Mouse (Mus musculus): Measurements from ENCODE around the gene Klf9. TPM values are rescaled to one million over a fixed set of nuclear protein-coding genes. Genes with fewer than 3 reads are reported as not detected.
A peak's percentile ranks its signal among the peaks of the same experiment; 100 is the strongest.
"Not testable (repeated sequence)": the region's sequence is repeated elsewhere in the genome, so short reads cannot be mapped to it uniquely, and the experiment has no call there.

Gene Klf9
- polyA plus RNA-seq, 1 experiment from 2014 or later: 0.89 TPM

GRCm38 (mm10) chr19:23142427-23143073 lies 1.5 kb downstream of the Klf9 start:
- peaks cover 53% of the 10 kb centered on the region for H3K27me3 ChIP-seq
- H3K36me3 ChIP-seq: no peaks in the 10 kb centered on the region
- H3K9me3 ChIP-seq: no peaks in the 10 kb centered on the region
- H3K9ac ChIP-seq (replicated peaks): no peak overlapping the region
- WGBS: 3% methylated on average over 28 of the region's 28 CpGs
- no peak overlapping the region for H3K27ac ChIP-seq
- peak overlapping the region; percentile 96 for H3K4me2 ChIP-seq (replicated peaks)
- H3K4me1 ChIP-seq (replicated peaks): peaks cover 20% of the 10 kb centered on the region
- peak overlapping the region; percentile 61 for H3K4me3 ChIP-seq (replicated peaks)
- no peak for ATAC-seq

GRCm38 (mm10) chr19:23143074-23143445 lies 2.0 kb downstream of the Klf9 start:
- H3K4me1 ChIP-seq (replicated peaks): peaks cover 20% of the 10 kb centered on the region
- H3K9me3 ChIP-seq: no peaks in the 10 kb centered on the region
- 63% methylated on average over 7 of the region's 7 CpGs for WGBS
- H3K27me3 ChIP-seq: peaks cover 49% of the 10 kb centered on the region
- H3K4me2 ChIP-seq (replicated peaks): peak overlapping the region; percentile 96; the same call in 1 of the 2 replicates
- H3K36me3 ChIP-seq: no peaks in the 10 kb centered on the region
- no peak for ATAC-seq
- H3K9ac ChIP-seq (replicated peaks): no peak overlapping the region
- no peak overlapping the region for H3K4me3 ChIP-seq (replicated peaks)
- no peak overlapping the region for H3K27ac ChIP-seq

DNA sequence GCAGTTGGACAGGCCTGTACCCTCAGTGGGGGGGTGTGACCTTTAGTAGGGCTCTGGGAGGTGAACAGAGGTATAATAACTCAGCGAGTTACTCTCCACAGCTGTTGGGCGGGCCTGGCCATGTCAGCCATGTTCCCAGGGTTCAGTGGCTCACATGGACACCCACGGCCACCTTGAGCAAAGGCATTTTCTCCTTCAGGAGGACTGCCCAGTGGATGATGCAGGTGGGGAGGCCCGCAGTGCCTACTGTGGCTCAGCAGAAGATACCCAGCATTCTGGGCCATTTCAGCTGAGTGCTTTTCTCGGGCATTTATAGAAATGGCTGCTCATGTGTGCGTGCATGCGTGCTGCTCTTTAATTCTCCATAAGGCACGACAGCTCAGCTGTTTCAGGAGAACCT lies 2.5 kb downstream of the Klf9 start:
- no peaks in the 10 kb centered on the region for H3K36me3 ChIP-seq
- peaks cover 46% of the 10 kb centered on the region for H3K27me3 ChIP-seq
- no peak for ATAC-seq
- peaks cover 20% of the 10 kb centered on the region for H3K4me1 ChIP-seq (replicated peaks)
- H3K27ac ChIP-seq: no peak overlapping the region
- no peak overlapping the region for H3K4me3 ChIP-seq (replicated peaks)
- no peaks in the 10 kb centered on the region for H3K9me3 ChIP-seq
- no peak overlapping the region for H3K4me2 ChIP-seq (replicated peaks)
- 71% methylated on average over 8 of the region's 8 CpGs for WGBS
- no peak overlapping the region for H3K9ac ChIP-seq (replicated peaks)

DNA sequence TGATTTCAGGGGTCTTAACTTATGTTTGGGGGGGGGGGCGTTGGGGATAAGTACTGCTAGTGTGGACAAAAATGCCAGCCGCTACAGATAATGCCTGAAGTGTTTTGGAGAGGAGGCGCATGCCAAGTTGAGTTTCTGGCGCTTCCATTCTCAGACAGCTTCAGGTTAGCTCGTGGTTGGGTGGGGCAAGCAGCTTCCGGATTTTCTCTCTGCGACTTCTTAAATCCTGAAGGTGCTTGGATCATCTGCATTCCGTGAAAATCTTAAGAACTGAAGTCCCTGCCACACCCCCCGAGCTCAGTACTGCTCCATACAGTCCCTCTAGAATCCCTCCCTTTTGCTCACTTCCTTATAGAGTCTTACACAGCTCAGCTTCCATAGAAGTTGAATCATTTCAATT lies 3.0 kb downstream of the Klf9 start:
- Histone ChIP-seq H3K4me2 (replicated peaks) (no peak overlapping the region), H3K4me3 (replicated peaks) (no peak overlapping the region), H3K36me3 (no peaks in the 10 kb centered on the region), H3K9me3 (no peaks in the 10 kb centered on the region), H3K27ac (no peak overlapping the region), H3K27me3 (peaks cover 46% of the 10 kb centered on the region), H3K9ac (replicated peaks) (no peak overlapping the region), H3K4me1 (replicated peaks) (peaks cover 20% of the 10 kb centered on the region)
- ATAC-seq: no peak
- 67% methylated on average over 9 of the region's 9 CpGs for WGBS

DNA sequence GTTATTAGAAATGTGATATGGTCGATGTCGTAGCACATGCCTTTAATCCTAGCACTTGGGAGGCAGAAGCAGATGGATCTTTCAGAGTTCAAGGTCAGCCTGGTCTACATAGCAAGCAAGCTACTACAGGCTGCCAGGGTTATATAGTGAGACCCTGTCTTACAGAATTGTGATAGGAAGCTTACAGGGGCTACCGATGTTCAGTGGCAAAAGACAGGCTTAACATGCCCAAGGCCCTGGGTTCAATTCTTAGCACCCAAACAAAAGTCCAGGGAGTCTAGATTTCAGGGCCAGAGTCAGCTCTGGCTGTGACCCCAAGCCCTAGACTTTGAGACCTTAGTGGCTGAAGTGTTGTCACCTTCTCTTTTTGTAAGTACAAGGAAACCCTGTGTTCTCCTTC lies 4.1 kb downstream of the Klf9 start:
- H3K4me3 ChIP-seq (replicated peaks): no peak overlapping the region
- no peak for ATAC-seq
- WGBS: 89% methylated on average over 3 of the region's 3 CpGs
- H3K36me3 ChIP-seq: no peaks in the 10 kb centered on the region
- no peak overlapping the region for H3K27ac ChIP-seq
- H3K9ac ChIP-seq (replicated peaks): no peak overlapping the region
- peaks cover 18% of the 10 kb centered on the region for H3K4me1 ChIP-seq (replicated peaks)
- H3K4me2 ChIP-seq (replicated peaks): no peak overlapping the region
- H3K27me3 ChIP-seq: peaks cover 37% of the 10 kb centered on the region
- no peaks in the 10 kb centered on the region for H3K9me3 ChIP-seq

DNA sequence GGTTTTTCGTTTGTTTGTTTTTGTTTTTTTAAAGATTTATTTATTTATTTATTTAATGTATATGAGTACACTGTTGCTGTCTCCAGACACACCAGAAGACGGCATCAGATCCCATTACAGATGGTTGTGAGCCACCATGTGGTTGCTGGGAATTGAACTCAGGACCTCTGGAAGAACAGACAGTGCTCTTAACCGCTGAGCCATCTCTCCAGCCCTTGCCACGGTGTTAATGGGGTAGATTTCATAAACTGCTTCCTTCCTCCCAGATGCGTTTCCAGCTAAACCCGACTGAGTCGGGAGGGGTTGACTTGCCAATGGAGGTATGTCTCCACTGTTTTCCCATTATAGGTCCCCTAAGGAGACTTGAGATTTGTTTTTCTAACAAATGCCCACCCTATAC lies 4.5 kb downstream of the Klf9 start:
- not testable (repeated sequence) for H3K9me3 ChIP-seq; H3K27ac ChIP-seq; H3K4me2 ChIP-seq (replicated peaks); H3K4me3 ChIP-seq (replicated peaks); ATAC-seq; H3K9ac ChIP-seq (replicated peaks); H3K36me3 ChIP-seq
- Histone ChIP-seq H3K4me1 (replicated peaks) (peaks cover 15% of the 10 kb centered on the region), H3K27me3 (peaks cover 37% of the 10 kb centered on the region)
- WGBS: 90% methylated on average over 7 of the region's 7 CpGs

DNA sequence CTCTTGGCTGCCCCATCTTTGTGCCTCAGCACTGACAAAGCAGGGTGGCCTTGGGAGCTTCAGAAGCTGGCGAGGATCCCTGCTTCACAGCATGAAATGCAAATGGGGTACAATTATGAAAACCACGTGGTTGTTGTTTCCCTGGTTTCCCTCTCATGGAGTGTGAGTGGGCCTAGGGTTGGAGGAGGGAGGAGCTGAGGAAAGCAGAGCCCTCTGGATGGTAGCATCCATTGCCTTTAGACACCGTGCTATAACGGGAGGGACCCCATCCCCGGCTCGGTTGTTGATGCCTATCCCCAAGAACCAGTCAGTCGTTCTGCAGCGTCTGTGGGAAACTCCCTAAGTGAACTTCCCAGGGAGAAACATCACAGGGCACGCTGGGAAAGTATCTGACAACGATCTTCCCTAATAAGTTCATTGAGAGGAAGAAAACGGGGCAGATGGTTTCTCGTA lies 5.4 kb downstream of the Klf9 start:
- Histone ChIP-seq H3K27ac (no peak overlapping the region), H3K4me2 (replicated peaks) (no peak overlapping the region), H3K4me1 (replicated peaks) (peaks cover 16% of the 10 kb centered on the region), H3K4me3 (replicated peaks) (no peak overlapping the region), H3K9me3 (no peaks in the 10 kb centered on the region), H3K27me3 (peaks cover 35% of the 10 kb centered on the region), H3K9ac (replicated peaks) (no peak overlapping the region), H3K36me3 (no peaks in the 10 kb centered on the region)
- WGBS: 68% methylated on average over 12 of the region's 12 CpGs
- no peak for ATAC-seq

DNA sequence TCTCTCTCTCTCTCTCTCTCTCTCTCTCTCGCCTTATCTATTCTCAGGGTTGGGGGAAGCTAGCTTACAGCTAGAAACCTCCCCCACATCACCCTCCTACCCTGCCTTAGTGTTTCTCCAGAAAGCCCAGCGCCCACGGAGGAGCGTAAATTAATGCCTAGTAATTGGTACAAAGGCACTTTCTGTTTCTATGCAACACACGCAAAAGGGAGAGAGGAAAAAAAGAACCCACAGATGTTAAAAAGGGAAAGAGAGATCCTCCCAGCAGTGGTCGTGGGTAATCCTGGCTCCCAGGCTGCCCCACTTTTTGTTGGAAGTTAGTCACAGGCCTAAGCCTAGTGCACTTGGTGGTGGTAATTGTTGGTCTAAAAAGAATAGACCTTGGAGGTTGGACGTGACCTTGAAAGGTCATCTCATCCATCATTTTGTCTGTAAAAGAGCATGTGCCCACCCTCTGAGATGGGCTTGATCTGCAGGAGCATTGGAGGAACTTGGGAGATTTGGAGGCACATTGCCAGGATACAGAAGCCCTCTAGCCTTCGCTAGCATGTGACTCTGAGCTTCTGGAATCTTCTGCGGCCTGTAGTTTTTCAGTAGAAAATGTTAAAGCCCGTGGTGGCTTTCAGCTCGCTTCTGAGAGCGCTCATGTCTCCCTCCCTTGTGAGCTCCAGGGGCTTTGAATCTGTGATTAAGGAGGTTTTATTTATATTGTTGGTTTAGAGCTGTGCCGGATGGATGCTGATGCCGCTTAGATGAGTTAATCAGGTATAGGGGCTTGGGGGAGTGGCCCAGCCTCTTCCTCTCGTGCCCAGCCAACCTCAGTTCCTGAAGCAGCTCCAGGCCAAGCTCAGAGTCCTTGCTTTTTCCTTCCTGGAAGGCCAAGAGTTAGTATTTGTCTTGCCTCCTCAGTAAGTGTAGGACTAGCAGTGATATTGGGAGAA lies 6.3 kb downstream of the Klf9 start:
- Histone ChIP-seq H3K4me2 (replicated peaks) (no peak overlapping the region), H3K4me3 (replicated peaks) (no peak overlapping the region), H3K9me3 (no peaks in the 10 kb centered on the region), H3K27ac (no peak overlapping the region), H3K9ac (replicated peaks) (no peak overlapping the region), H3K27me3 (peaks cover 28% of the 10 kb centered on the region), H3K4me1 (replicated peaks) (peaks cover 12% of the 10 kb centered on the region), H3K36me3 (no peaks in the 10 kb centered on the region)
- 67% methylated on average over 15 of the region's 15 CpGs for WGBS
- ATAC-seq: no peak

DNA sequence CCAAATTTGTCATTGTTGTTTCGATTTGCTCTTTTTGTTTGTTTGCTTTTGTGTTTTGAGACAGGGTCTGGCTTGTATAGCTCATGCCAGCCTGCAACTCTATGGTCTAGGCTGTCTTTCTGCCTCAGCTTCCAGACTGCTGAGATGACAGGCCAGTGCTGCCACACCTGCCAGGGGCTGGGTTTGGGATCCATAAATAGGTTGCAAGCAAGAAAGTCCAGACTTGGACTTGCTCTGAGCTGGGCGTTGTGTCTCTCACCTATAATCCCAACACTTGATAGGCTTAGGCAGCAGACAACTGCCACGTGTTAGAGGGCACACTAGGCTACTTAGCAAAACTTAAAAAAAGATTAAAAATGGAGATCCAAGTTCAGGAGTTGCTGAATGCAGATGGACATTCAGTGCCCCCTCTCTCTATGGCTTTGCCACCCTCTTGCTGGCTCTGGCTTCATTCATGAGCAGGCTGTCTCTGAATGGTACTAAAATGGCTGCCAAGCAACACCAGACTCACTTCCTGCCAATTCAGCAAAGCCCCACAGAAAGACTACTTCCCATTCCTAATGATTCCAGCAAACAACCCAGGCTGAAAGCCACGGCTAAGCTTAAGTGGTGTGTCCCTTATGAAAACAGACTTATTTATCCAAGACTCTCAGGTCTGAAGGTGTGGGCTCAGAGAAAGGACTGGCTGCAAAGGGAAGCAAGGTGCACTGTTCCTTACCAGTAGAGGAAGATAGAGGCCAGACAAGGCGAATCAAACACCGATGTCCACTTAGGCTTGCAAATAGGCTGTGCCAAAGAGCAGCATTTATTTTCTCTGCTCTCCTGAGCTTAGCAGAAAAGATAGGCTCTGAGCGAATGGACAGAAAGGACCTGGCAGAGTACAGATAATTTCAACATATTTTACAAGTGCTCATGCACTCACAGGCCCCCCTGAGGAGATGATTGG lies 8.7 kb downstream of the Klf9 start:
- Histone ChIP-seq H3K4me2 (replicated peaks) (no peak overlapping the region), H3K27ac (no peak overlapping the region), H3K4me1 (replicated peaks) (0 out of 2 replicates have a peak, but pooled peaks cover 5% of the 10 kb centered on the region), H3K36me3 (no peaks in the 10 kb centered on the region), H3K9me3 (no peaks in the 10 kb centered on the region), H3K4me3 (replicated peaks) (no peak overlapping the region), H3K9ac (replicated peaks) (no peak overlapping the region), H3K27me3 (peaks cover 5% of the 10 kb centered on the region)
- ATAC-seq: no peak
- 86% methylated on average over 7 of the region's 7 CpGs for WGBS

DNA sequence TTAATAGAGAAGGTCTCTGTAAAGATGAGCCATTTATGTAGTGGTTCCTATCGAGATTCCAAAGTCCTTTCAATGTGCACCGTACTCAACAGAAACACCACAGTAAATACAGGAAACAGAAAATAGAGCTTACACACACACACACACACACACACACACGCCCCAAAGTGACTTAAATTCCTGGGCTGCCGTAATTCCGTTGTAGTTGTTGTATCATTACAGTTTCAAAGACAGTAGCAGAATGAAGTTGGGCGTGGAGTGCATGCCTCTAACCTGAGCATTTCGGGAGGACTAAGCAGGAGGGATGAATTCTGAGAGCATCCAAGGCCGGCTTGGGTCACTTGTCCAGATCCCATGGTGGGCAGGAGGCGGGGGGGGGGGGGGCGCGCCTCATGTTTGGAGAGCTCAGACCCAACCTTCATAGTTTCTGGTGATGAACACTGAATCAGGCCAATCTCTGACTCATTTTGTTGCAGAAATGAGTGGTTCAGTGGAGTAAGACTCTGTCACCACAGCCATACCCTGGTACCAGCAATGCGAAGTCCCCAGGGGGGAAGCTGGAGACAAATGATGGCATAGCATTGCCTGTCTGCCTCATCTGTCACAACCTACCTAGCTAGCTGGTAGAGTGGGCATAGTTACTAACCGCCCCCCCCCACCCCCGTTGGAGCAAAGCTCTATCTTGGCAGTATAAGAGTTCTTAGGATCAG lies 9.7 kb downstream of the Klf9 start:
- Histone ChIP-seq H3K9ac (replicated peaks) (no peak overlapping the region), H3K36me3 (no peaks in the 10 kb centered on the region), H3K27me3 (no peaks in the 10 kb centered on the region), H3K4me2 (replicated peaks) (no peak overlapping the region), H3K27ac (no peak overlapping the region), H3K9me3 (no peaks in the 10 kb centered on the region), H3K4me3 (replicated peaks) (no peak overlapping the region), H3K4me1 (replicated peaks) (0 out of 2 replicates have a peak, but pooled peaks cover 5% of the 10 kb centered on the region)
- ATAC-seq: no peak
- 88% methylated on average over 13 of the region's 14 CpGs for WGBS

DNA sequence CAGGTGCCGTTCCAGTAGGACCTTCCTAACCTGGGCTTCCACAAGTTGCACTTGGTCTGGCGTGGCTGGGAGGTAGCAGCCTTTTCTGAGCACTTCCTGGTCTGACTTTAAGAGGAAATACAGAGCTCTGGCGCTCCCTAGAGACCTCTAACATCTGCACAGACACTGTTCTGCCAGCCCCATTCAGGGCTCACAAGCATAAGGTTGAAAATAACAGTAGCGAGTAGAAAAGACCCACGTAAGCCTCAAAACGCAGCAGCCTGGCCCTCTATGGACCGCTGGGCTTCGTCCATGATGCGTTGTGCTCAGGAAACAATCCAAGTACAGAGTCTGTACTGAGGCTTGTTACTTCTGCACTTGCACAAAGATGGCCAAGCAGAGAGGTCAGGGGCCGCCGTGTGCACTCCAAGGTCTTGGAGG lies 10.6 kb downstream of the Klf9 start:
- ATAC-seq: no peak
- H3K4me1 ChIP-seq (replicated peaks): 0 out of 2 replicates have a peak, but pooled peaks cover 5% of the 10 kb centered on the region
- no peaks in the 10 kb centered on the region for H3K27me3 ChIP-seq
- H3K36me3 ChIP-seq: no peaks in the 10 kb centered on the region
- H3K9me3 ChIP-seq: no peaks in the 10 kb centered on the region
- H3K9ac ChIP-seq (replicated peaks): no peak overlapping the region
- 37% methylated on average over 11 of the region's 11 CpGs for whole genome bisulfite sequencing
- H3K27ac ChIP-seq: no peak overlapping the region
- no peak overlapping the region for H3K4me3 ChIP-seq (replicated peaks)
- H3K4me2 ChIP-seq (replicated peaks): no peak overlapping the region
